Mouse (Mus musculus) heart, postnatal 14 days (tissue): ENCODE measurements at regions not wholly inside any gene's neighbourhood (a gene's known extent, or its start where the extent isn't known, plus 50 kb on each side); places are given as distances from the start of the nearest gene placed in this dataset.

Experiments
- DNase-seq, 2 experiments: peaks; one replicate each; pipeline ENCODE4 v3.0.0; 2021 to 2022
- intact Hi-C: fragments of 180-260 bp; cut with DNase I; formaldehyde crosslinking; loops from one replicate; pipeline ENCODE4 v1.15.1; 2025

GRCm38 (mm10) chr8:103912983-103913926 is 188.2 kb upstream of the Cdh5 start:
- DNase-seq: peak; percentile 62
- intact Hi-C loops: loop anchor here (5.0 to 10.0 kb wide), 3 partner anchors 56 to 328 kb away; no protein-coding TSS in a partner anchor

DNA sequence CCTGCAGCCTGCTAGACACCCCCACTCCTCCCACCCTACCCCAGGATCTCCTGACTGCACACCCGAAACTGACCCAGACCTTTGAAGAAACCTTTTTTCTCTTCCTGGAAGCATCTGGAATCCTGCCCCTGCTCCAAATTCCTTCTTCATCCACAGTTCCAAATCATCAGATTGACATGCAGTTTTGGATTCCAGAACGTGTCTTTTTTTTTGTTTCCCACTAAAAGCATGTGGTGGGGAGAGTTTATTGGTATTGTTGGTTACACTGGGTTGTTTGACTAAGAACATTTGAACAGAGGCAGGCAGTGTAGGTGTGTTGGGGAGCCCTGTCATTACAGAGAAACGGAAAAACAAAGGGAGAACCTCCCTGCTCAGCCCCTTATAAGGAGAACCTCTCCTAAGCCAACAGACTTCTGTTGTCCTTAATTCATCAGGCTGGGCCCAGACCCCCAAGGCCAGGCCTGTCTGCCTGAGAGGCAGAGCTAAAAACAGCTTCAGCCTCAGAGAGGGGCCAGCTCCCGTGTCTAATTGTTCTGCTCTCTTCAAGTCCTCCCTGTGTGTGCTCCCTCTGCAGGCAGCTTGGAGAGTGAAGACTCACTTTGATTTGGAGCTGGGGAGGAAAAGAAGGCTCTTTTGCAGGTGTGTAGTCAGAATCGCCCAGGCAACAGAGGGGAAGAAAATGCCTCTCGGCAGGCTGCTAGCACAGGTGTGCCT is 187.3 kb upstream of the Cdh5 start:
- peak; percentile 26 to 48 for DNase-seq

GRCm38 (mm10) chr8:103919324-103919723 is 182.1 kb upstream of the Cdh5 start:
- intact Hi-C loops: loop anchor here (10.0 kb wide), 2 partner anchors 105 to 335 kb away; no protein-coding TSS in a partner anchor
- DNase-seq: no peak

More for the DNA sequence above, 187.3 kb upstream of the Cdh5 start:
- intact Hi-C loops: loop anchor here (5.0 to 10.0 kb wide), 3 partner anchors 57 to 329 kb away; no protein-coding TSS in a partner anchor

DNA sequence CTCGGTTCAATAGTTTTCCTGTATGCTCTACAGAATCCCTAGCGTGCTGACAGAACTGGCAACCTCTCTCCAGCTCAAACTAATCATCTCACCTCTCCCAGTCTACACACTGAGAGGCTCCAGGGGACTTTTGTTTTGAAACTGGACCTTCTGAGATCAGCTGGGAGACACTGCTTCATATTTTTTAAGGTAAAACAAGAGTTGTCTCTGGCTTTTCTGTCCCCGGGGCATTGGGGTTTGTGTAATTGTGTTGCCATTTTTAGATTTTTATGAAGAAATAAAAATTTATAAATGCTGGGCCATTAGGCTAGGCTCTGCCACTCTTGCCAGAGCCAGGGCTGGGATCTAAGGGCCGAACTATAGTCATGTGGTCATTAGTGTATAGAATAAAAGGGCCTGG is 179.8 kb upstream of the Cdh5 start:
- DNase-seq: no peak
- intact Hi-C loops: no loop called here

DNA sequence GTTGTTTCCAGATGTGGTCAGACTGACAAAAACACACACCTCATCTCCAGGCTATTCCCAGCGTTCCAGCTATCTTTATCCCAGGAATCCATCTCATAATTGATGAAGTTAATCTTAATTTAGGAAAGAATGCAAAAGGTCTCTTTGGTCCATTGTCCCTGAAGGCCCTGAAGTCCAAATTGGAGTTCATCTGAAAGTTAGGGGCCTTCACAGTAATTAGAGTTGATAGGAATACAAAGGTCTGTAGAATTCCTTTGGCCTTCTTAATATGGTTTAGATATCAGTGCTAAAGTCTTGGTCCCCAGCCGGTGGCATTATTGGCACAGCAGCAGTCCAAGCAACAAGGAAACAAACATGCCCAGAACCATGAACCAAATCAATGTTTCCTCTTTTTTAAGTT is 178.7 kb upstream of the Cdh5 start:
- no peak for DNase-seq
- intact Hi-C loops: no loop called here

GRCm38 (mm10) chr8:103932681-103933080 is 168.7 kb upstream of the Cdh5 start:
- no peak for DNase-seq
- intact Hi-C loops: no loop called here

- intact Hi-C loops: no loop called here
- DNase-seq: no peak
Observed at GRCm38 (mm10) chr8:103936491-103936890, 164.9 kb upstream of the Cdh5 start.

DNA sequence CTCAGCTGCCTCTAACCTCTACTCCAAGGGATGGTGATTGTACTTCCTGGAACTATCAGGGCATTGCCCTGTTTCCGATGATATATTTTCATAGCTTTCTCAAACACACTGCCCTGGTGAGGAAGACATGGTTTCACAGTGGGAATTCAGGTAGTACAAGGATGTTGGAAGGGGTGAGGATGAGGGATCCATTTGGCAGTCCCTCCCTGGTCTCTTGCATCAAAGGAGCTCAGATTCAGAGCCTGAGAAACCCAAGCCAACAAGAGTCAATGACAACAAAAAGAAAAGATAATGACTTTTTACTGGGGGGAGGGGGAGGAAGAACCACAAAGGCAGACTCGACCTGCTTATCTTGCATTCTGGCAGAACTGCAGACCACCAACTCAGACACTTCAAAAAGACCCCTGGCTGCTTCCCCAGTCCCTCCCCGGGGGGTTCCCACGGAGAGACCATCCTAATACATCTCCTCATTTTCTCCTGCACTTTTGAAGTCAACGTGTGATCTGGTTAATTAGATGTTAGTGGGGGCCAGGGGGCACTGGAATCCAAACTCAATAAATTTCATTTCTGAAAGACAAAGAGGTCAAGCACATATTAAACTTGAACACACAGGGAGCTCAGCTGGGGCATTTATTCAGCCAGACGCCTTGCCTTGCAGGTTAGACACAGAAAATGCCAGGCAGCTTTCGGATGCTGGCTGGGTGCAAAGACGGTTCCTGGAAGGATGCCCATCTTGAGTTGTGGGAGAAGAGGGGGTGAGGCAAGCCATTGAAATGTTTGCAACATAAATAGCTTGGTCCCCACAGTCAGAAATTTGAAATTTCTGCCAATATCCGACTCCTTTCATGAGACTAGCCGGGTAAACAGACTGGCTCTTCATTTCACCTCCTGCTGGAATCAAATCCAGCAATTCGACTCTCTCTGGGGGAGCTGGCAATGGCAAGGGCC is 162.9 kb upstream of the Cdh5 start:
- no peak for DNase-seq
- intact Hi-C loops: no loop called here

DNA sequence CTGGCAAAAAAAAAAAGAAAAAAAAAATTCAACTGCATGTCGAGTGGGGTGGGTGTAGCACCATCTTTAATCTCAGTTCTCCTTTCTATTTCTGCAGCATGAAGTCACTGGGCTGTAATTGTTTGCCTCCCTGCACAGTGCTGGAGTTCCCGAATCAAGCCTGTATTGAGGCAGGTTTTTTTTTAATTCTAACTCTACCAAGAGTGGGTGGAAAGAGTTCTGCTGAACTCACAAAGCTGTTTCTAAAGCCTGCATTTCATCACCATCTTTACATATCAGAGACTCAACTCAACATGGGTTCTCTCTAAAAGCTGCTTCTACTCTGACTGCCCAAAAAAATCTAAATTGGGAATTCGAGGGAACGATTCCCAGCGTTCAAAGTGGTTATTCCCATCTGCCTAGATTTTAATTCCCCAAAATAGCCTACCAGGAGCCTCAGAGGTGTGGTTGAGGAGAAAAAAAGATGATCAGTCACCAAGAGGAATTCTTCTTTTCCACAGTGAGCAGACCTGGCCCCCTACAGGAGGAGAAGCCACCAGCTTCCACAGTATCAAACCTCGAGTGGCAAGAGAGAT is 160.4 kb upstream of the Cdh5 start:
- intact Hi-C loops: no loop called here
- no peak for DNase-seq

GRCm38 (mm10) chr8:103948474-103948873 is 153.0 kb upstream of the Cdh5 start:
- intact Hi-C loops: no loop called here
- DNase-seq: no peak

- DNase-seq: no peak
- intact Hi-C loops: no loop called here
Observed at GRCm38 (mm10) chr8:103950460-103950859, 151.0 kb upstream of the Cdh5 start.

DNA sequence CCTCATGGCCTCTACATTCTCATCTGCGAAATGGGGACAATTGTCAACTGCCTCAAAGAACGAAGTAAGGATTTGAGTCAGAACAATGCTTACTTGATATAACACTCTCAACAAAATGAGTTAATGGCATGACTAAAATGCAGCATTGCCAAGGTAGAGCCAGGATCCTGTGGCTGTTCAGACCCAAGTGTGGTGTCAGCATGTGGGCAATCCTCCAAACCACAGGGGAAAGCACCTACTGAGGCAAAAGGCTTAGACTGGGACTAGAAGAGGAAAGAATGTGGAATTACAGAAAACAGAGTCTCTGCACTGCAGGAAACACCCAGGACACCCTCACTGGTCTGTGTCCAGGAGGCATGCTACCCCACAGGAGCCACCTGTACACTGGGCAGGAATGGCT is 147.8 kb upstream of the Cdh5 start:
- intact Hi-C loops: no loop called here
- no peak for DNase-seq

GRCm38 (mm10) chr8:103955568-103956260 is 145.7 kb upstream of the Cdh5 start:
- intact Hi-C loops: no loop called here
- no peak for DNase-seq

DNA sequence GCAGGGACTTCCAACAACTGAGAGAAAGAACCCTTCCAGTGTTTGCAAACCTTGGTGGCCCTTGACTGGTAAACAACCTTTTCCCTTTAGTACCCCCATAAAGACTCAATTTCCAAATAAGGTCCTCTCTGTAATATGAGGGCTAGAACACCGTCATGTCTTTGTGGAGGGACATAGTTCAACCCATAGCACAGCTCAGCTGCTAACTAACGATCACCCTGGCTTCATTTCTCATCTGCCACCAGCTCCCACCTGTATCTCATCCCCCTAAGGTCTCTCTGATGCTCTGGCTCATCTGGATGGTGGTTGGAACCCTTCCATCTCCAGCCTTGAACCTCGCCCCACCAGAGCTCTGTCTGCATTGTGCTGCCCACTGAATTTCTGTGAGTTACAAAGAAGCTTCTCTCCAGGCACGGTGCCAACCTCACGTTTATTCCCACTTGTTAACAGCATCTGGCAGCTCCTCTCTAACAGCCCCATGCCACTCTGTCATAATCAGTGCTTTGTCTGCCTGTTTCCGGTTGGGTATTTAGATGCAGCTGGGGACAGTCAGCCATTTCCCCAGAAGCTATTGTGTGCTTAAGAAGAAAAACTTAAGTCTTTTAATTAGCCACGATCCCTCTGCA is 137.0 kb upstream of the Cdh5 start:
- peak; percentile 17 to 22 for DNase-seq
- intact Hi-C loops: no loop called here

DNA sequence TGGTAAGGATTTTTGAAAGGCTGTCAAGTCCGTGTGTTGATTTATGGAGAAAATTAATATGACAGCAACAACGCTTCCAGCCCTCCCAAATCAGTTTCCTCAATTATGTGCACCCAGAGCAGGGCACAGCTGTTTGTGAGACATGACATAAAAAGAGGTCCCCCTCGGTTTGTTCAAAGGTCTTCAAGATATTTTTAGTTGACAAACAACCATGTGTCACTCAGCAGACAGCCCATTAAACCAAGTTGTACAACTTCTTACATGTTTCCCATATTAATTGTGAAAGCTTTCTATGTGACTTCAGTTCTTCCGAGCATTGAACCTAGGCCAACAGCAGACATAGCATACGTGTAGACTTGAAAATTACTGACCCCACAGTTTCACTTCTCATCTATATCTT is 131.5 kb upstream of the Cdh5 start:
- intact Hi-C loops: no loop called here

DNA sequence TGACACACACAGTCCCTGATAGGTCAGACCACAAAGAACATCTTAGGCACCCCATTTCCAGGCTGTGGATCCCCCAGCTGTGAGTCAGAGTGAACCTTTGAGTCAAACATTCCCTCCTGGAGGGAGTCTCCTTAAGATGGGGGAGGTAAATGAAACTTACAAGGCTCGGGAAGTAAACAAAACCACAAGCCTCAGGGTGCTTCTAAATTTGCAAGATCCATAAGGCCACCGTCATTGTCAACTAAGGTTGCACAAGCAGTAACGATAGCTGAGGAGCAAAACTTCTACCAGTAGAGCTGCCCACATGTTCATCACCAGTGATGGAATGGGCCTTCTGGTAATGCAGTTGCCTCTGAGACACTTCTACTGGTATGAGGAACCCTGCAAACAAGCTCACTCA is 130.9 kb upstream of the Cdh5 start:
- DNase-seq: no peak
- intact Hi-C loops: no loop called here

More for the DNA sequence above, 131.5 kb upstream of the Cdh5 start:
- DNase-seq: no peak

DNA sequence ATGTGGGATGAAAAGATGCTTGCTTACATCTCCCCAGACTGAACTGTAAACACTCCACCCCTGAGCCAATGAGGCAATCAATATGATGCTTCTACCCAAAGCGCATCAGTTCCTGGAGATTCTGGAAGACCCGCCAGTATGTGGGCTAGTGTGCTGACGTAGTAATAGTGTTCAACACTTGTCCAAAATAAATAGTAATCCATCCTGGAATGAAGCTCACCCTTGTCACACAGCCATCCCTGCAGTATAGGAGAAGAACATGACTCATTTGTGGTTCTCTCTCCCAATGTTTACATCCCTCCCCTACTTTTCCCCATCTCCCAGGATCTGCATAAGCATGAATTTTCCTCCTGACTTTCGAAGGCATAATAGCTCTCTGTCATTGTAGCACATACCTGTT is 130.5 kb upstream of the Cdh5 start:
- DNase-seq: no peak
- intact Hi-C loops: no loop called here

DNA sequence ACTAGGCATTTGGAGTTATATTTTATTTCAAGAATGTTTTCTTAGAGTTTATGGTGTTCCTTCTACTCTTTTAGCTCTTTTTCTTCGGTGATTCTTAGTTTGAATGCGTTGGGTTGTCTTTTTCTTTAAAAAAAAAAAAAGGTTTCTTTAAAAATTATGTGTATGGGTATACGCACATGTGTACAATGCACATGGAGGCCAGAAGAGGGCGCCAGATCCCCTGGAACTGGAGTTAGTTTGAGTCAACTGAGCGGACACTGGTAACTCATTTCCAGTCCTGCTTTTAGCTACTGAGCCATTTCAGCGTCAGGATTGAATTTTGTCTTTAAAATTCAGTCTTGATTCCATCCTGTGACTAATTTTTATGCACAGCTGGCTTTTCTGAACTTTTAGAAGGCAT is 124.9 kb upstream of the Cdh5 start:
- no peak for DNase-seq
- intact Hi-C loops: no loop called here

DNA sequence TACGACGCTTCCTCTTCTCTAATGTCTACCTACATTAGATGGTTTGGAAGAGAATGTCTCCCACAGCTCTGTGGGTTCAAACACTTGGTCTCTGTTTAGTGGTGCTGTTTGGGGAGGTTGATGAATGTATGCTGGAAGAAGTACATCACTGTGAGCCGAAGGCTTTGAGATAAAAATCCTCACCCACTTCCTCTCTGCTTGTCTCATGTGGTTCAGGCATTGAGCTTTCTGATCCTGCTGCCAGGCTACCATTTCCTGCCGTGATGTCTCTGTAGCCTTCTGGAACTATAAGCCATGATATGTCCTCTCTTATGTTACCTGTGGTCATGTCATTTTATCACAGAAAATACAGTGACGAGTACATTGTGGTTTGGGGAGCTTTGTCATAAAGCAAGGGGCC is 122.5 kb upstream of the Cdh5 start:
- intact Hi-C loops: no loop called here
- no peak for DNase-seq
